Mouse (Mus musculus) retina, adult 2 months (tissue): ENCODE data around the gene Meis1.

Experiments
- DNase-seq: peaks from one replicate; pipeline ENCODE4 v3.0.0-alpha.2; 2012; ENCODE audit warnings: low read depth, low spot score

Gene Meis1

DNA sequence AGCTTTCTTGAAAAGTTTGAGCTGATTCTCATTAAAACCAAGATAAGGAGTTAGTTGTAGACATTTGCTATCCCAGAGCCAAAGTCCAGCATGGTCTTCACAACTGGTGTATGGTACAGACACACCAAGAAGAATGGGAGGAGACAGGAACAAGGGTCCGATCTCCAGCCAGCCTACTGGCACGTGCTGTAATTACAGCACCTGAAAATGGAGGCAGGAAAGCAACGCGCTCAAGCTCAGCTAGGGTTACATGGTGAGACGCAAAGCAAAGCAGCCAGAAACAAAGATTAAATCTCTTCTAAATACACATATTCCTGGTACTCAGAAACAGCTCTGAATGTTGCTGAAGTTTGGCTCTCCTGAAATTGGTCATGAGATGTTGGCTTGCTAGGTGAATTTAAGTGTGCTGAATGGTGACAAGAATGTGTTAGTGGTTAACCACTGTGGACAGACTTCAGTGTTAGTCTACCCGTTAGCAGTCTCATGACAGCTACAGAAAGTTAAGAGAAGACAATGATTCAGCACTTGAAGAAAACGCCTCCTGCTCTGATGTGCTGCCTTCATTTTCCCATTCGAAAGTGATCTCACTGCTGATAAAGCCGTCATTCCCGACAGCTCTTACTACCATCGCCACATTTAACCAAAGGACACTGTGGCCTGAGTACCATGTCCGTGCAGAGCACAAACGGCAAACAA, 70.0 kb downstream of the Meis1 start:
- DNase-seq, result no peak

DNA sequence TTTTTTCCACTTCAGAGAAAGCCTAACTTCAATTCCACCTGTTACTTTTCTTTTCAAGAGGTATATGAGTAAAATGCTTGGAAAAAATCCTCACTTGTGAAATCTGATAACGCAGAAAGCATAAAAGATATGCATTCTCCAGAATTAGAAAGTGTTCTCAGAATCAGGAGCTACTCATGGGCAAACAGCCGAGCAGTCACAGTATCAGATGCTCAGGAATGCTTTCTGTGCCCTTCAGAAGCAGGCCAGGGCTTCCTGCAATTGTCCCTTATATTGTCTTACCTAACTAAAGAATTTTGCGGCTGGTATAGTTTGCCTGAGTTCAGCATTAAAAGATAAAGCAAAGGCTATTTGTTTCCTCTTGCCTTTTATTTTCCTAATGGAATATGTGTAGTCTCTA, 71.4 kb downstream of the Meis1 start:
- no peak for DNase-seq

DNA sequence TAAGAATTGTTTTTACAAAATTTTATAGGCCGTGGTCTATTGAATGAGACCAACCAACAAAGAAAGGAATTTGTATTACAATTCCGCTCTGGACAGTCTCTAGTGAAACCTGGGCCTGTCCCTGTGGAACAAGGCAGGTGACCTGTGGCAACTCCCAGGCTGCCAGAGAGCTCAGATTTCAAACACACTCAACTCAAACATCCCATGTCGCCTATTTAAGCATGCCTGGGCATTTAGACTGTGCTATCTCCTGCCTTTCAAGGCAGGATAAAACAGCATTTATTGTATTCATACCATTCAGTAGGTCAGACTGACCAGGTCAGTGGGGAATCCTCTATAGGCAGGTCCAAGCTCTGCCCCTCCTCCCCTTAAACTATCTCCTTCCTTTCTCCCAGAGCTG, 73.0 kb downstream of the Meis1 start:
- no peak for DNase-seq

DNA sequence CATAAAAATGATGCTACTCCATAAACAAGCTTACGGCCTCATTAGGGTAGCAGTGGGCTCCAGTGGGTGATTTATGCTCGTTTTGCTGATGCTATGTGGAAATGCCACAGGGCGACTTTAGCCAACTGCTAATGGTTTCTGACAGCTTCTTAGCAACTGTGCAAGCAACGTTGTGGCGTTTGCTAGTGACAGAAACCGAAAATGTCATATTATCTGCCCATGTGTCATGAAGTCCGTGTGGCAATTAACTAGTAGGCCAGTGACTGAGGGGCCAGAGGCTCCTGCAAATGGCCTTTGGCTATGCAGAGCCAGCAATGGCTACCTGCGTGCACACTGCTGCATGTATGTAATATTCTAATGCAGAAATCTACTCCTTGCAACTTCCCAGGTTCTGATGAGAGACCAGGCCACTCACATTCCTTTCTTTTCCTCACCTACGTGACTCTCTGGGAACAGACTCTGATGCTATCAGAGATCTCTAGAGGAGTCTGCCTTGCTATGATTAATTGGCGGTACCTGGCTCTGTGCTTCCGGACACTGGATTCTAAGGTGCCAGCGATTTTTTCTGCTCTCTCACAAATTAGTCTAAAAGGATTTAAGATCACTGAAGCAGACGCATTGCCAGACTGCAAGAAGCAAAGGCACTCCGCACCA, 73.7 kb downstream of the Meis1 start:
- DNase-seq, result no peak

DNA sequence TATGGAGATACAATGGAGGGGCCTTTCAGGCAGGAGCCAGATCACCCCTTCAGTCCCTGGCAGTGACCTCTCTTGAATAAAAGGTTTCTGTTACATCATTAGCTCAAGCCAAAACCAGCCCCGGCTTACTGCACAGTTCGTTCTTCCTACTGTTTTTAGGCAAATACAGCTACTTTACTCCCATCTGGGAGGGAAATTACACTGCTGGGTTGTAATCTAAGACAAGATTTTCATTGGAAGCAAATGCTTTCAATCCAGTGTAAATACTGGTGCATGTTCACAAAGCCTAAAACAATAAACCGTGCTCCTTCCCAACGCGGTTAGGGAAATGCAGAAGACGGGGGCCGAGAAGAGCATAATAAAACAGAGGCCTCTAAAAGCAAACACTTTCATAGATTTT, 74.6 kb downstream of the Meis1 start:
- DNase-seq, result no peak

DNA sequence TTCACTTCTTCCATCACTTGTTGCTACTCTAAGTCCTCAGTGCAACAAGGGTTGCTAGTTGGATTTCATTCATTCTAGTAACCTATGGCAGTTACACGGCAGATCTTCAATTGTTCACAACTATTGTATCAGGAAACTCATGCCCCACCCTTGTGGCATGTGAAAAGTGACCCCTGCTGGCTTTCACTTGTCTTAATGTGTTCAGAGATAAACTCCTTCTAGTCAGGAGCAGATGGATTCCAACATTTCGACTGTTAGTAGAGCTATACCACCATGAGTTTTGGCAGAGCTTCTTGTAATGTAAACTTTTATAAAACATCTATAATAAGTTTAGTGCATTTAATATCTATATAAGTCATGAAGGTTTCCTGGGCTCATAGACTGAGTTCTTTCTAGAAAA, 75.8 kb downstream of the Meis1 start:
- no peak for DNase-seq

DNA sequence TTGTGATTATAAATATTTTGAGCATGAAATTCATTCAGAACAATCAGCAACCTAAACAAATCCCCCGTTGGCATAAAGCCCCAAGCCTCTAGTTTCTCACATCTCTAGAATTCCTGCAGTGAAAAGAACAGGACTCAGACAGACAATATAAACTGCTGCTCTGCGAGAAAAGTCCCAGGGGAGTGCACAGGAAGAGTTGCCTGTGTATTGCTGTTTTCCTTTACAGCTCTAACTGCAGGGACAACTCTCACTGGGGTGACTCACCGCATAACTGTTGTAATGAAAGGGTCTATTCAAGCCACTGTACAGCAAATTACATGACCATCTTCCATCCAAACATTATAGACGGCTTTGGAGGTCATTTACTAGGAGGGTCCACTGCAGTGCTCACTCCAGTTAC, 77.9 kb downstream of the Meis1 start:
- DNase-seq, result no peak

DNA sequence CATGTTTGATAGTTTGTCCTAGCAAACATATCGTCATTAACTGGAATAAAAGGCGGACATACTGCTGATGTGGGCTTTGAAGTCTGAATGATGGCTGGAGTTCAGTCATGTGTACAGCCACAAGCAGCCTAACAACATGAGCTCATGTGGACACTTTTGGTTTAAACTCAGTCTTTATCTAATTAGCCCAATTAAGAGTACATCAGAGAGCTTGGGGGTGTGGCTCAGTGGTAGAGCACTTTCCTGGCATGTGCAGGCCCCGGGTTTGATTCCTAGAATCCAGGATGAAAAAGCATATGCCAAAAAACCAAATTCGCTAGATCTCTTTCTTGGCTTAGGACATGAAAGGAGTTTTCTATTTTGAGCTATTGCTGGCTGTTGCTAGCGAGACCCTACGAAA, 83.9 kb downstream of the Meis1 start:
- no peak for DNase-seq

DNA sequence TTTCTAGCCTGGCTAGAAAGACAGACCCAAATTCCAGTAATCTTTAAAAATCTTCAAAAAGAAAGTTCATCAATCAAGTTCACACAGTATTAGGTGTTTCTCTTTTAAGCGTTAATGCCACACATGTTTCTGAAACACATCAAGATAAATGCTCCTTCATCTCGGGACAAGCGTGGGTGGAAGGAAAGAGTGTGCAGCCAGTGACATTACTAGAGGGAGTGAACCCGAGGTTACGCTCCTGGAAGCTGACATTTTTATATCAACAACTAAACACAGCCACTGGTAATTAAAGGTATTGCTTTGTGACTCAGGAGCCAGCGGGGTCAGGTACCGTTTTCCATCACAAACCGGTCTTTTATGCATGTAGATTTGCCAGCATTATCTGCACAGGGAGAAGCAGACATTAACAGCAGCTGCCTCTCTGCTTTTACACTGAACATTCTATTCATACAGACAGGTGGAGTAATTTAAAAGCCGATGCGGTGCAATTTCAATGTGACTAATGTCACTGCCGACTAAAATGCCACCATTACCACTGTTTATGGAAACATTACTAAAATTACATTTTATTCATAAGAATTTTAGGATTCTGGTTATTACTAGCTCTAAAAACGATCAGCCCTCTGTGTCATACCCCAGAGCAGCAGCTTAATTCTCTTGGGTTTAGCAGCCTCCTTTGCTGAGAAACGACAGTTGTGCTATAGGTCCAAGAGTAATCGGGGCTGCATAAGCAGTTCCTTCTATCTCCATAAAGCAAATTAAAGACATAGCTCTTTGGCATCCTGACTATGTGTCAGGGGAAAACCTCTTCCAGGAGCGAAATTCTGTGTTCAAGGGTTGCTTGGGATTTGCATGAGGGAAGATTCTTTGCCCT, 87.5 kb downstream of the Meis1 start:
- DNase-seq, result no peak

DNA sequence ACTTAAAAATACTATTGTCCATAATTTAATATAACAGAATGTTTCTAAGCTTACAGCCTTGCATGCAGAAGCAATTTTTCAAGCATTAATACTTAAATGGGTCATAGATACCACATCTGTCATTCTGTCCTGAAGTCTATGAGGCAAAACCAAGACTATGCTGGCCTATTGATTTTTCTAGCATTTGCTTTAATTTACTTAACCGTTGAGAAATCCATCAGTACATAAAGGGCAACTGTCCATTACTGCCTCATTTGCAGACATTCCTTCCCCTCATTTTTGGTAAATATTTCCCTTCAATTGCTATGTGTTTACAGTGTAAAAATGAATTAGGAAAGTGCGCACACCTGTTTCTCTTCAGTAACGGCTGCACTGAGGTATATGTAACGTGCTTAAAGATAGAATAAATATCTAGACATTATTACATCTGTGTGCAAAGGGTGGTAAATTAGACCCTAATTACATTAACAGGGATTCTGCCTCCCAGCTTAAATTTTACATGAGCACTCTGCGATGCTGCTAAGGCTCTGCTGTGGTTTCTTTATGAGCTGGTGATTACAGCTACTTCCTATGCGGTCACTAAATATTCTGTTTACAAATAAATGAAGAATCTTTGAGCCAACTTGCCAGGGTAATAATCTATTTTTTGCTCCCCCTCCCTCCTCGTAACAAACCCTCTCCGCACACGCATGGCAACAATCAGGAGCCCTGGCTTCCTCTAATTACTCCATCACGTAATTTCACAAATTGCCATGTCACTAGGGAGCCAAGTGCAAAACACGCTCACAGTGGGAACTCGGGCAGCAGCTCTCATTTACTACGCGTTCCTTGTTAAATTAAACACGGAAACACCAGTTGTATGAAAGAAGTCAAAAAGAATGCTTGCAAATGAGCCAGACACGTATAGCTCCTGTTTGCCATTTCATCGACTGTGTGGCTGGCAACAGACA, 88.7 kb downstream of the Meis1 start:
- no peak for DNase-seq

DNA sequence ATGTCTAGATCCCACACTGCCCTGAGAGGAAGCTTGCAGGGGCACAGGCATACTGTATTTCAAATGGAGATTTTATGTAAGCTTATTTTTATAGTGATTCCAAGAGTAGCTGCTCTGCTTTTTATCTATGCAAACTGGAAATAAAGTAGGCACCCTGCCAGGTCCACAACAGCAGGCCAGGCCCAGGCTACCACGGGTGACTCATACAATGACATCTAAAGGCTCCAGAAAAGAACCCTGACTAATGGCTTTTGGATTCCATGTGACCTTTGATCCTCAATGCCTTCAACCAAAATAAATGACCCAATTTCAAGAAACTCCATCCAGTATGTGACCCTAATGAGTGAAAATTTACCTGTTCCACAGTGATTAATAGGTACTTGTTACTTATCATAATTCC, 91.4 kb downstream of the Meis1 start:
- DNase-seq, result no peak

DNA sequence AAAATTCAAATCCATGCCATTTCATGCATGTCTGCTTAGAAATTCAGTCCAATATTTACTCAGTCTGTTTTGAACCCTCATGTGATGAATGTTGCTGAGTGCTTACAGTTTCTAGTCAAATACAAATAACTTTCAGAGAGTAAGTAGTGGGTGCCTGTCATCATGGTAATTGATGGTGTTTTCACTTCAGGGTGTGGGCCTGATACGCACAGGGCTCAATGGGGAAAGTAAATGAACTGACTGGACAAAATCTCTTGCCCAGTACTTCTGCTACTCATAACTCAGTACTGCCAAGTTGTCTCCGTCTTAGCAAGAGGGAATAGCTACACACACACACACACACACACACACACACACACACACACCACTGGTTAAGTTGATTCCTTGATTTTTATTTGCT, 92.0 kb downstream of the Meis1 start:
- no peak for DNase-seq

DNA sequence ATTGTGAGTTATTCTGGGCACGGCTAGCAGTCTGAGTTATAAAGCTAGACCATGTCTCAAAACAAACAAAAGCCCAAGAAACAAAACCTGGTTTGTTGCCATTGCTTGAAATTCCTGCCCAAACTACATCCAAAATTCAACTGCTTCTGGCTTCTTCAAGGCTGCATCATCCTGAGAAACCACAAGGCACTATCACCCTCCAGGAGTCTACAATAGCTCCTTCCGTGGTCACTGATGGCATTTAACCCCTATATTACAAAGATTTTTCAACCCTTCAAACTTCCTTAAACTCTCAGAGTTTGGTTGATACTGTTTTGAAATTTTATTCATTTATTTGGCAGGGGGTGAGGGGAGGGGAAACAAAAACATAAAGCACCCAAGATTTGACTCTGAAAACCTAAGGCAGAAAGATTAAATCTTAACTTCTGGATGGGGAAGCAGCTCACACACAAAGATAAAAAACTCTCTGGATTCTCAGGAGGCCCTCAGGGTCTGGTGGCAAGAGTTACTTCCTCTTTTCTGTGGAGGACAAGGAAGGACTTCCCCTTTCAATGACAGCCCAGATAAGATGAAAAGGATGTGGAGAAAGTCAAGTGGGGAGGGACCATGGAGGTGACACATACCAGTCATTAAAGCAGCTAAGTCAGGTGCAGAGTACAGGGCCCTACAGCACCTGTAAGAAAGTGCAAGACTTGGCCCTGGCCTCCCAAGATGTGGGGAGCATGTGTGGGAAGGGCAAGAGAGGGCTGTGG, 94.0 kb downstream of the Meis1 start:
- DNase-seq, result no peak

DNA sequence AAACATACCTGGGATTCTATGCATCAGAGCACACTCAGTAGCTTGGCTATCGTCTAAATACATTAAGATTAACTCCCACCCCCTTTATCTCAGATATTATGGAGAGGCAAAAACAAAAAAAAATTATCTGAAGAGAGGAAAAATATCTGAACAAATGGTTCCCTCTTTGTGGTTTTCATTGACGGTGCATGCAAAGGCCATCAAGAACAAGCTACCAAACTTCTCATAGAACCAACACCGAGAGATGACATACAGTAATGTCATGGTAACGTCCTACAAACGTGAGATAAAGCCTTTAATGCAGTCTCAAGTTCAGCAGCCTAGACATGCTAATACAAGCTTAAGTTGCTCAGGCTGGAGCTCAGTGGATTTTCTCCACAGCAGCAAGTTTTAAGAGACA, 95.5 kb downstream of the Meis1 start:
- no peak for DNase-seq

DNA sequence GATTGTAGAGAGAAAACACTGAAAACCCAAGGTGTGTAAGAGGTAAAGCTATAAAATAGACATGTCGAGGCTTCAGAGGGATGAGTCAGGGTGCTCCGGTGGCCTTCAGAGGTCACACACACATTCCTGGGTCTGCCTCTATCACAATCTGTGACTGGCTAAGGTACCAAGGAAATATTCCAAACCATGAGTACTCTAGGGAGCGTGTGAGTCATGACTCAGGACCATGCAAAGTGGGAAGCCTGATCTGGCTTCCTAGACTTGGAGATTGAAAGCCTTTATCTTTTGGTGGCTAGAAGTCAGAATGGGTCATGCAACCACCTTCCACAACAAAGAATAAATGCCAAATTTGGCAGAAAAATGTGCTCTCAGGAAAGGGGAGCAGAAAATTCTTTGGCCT, 98.1 kb downstream of the Meis1 start:
- no peak for DNase-seq

DNA sequence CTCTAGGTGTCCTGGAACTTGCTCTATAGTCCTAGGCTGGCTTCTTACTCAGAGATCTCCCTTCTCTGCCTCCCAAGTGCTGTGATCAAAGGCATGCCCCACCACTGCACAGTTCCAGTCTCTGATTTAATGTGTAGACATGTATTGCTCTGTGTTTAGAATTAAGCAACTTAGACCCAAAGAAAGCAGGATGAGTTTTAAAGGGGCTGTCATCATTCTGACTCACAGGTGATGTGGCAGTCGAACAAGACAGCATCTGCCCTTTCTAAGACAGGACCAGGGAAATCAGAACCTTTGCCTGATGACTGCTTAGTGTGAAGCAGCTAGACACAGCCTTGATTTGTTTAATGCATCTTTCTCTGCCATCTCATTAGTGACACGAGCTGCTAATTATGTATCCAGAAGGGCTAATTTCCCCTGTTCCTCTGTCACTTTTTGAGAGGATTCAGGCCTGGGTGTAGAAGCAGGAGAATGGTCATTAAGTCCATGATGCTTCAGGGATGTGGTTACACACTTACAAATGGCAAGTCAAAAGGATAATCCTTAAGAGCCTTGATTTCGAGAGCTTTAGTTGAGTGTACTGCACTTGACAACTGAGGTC, 99.5 kb downstream of the Meis1 start:
- DNase-seq, result no peak

DNA sequence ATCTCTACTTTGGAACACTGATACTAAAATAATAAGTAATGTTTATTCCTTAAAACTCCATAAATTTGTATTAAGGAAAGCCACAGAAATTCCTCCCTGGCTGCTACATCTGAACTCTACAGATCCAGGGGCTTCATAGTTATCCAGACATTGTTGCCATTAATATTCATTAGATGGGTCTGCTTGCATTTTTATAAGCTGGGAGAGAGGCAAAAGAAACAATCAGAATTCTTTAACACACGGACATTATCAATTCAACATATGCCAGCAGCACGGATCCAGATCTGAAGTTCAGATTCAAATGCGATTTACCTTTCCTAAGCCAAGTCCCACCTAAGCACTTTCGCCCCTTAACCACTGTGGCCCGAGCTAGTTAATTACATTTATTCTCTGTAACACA, 100.9 kb downstream of the Meis1 start:
- no peak for DNase-seq

DNA sequence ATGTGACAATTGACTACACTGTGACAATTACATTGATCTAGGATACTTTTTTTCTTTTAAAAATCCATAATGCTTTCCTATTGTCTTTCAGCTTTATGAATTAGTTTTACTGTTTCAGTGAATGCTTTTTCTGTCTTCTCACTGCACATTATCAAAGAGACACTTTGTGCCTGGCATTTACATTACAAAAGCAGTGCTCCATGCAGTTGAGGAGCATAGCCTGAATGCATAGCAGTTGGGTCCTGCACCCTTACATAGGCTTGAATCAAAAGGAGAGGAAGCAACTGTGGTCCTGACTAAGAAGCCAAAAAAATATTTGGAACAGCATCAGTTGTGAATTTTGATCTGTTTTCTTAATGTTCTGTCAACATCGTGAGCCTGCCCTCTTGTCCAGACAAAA, 105.5 kb downstream of the Meis1 start:
- DNase-seq, result no peak

DNA sequence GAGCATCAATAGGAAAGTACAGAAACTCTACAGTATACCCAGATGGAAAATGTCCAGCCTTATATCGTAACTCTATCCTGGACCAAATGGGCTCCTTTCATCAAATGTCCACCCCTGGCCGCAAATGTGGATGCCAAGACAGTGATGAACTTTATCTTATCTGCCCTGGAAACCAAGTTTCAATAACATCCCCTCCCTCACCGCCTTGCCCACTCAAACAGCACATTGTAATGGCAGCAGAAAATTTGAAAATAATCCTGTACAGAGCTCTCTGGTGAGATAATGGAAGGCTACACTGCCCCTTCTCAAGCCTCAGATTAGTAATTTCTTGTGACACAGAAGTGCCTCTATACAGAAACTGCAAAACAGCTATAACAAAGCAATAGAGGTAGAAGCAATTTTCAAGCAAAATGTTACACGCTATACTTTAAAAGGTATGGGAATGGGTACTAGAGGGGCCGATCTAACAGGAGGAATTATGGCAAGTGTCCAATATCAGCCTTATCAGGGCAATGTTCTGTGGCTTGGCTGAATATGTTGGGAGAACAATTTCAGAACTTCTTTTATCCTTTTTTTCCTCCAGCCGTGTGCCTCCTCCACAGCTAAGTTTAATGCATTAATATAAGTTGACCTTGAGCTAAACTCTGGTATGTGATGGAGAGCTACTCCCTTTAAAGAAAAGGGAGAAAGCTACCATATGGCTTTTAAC, 106.3 kb downstream of the Meis1 start:
- no peak for DNase-seq

DNA sequence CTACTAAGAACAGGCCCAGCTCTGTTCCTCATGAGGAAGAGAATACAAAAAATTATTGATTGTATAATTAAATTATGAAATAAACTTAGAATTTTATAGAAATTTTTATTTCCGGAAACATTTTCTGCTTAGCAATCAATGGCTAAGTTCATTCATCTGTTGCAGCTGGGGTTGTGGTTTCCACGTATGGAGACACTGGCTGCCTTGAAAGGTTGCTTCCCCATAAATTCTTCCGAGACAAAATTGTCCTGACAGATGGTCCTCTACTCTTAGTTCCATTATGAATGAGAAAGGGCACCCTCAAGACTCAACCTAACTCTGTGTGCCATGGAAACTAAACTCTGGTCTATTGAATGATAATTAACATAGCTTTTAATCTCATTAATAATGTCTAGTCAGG, 111.9 kb downstream of the Meis1 start:
- DNase-seq, result no peak
